Mouse (Mus musculus) ES-Bruce4 (cell line): ENCODE data around the gene Gap43.

Source experiments
- CTCF ChIP-seq: IDR thresholded peaks from one replicate; pipeline ENCODE4 v1.8.1; 2011; ENCODE audit warnings: low read depth, low read length
- EP300 ChIP-seq: IDR thresholded peaks from 2 replicates; pipeline ENCODE4 v1.6.1; 2011; ENCODE audit warnings: low read depth, low read length; ENCODE audit not compliant: insufficient read depth
- POLR2A ChIP-seq: IDR thresholded peaks from one replicate; pipeline ENCODE4 v1.8.1; 2011; ENCODE audit warnings: low read length; ENCODE audit not compliant: insufficient read depth

DNA sequence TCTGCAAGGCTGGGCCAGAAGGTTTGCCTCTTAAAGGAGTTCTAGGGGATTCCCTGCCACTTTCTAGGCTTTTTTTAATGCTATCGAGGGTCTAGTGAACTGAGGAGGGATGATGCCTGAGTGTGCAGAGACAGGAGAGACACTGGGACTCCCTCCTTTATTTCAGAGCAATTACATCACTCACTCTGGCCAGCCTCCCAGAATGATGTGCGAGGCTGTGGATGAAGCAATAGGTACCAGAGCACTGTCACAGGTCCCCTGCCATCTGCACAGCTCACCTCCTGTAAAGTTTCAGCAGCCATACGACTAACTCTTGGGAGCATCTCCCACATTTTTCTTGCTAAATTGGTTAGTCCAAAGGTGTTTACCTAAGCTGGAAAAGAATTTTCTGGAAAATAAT is 40.2 kb upstream of the Gap43 start:
- TF ChIP-seq CTCF (no peak), POLR2A (no peak), EP300 (no peak)
